Mouse (Mus musculus): Measurements from ENCODE around the gene Dnah12. TPM values are rescaled to one million over a fixed set of nuclear protein-coding genes. Genes with fewer than 3 reads are reported as not detected.

Dnah12 gene
- polyA plus RNA-seq, 1 experiment from 2014 or later, result 0.05 TPM

DNA sequence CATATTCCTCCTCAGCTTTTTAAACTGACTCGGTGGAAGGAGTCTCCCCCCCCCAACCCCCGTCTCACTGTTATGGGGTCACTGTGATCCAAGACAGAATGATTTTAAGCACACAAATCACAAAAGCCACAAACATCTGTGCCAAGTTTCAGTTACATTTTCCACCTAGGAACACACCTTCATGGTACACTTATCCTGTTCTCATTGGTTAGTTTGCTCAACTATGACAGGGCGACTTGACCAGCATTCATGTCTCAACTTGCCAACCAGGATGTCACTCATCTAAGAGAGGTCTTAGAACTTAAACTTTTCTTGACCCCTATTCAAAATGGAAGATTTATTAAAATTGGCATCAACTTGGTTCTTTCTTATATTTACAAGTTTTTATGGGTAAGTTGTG is 31.8 kb downstream of the Dnah12 start:
- WGBS, result 80% methylated on average over 3 of the region's 3 CpGs
- Histone ChIP-seq H3K9ac (no peak overlapping the region), H3K36me3 (no peaks in the 10 kb centered on the region)

DNA sequence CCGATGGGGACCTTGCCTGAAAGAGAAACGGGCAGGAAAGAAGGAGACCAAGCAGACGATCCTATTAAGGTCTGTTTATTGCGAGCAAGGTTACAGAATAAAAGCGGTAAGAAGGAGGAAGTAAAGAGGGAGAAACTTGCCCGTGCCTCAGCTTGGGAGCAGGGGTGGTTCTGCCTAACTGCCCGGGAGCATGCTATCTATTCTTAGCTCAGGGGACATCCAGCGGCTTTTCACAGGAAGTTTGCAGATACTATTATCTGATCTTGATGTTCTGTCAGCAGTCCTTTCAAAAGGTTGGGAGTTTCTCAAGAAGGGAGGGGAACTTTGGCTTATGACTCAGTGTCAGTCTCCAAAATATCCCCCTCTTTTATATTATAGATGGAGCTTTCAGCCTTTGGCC is 65.5 kb downstream of the Dnah12 start:
- no peak overlapping the region for H3K4me2 ChIP-seq
- no peaks in the 10 kb centered on the region for H3K36me3 ChIP-seq
- no peaks in the 10 kb centered on the region for H3K27me3 ChIP-seq (replicated peaks)
- H3K9me3 ChIP-seq (replicated peaks), result peaks cover 10% of the 10 kb centered on the region
- no peak overlapping the region for H3K27ac ChIP-seq (ENCODE audit: poor library complexity, severe bottlenecking)
- H3K4me3 ChIP-seq, result no peak overlapping the region
- H3K9ac ChIP-seq, result no peak overlapping the region
- no peaks in the 10 kb centered on the region for H3K4me1 ChIP-seq (replicated peaks)
- 40% methylated on average over 8 of the region's 8 CpGs for WGBS
- no peak for ATAC-seq (ENCODE audit: insufficient number of reproducible peaks, low FRiP score)

More for the DNA sequence above, 31.8 kb downstream of the Dnah12 start:
- Histone ChIP-seq H3K27me3 (replicated peaks) (no peaks in the 10 kb centered on the region), H3K4me2 (no peak overlapping the region), H3K9me3 (replicated peaks) (no peaks in the 10 kb centered on the region; the same call in 1 of the 2 replicates), H3K27ac (ENCODE audit: poor library complexity, severe bottlenecking) (no peak overlapping the region), H3K4me3 (no peak overlapping the region), H3K4me1 (replicated peaks) (no peaks in the 10 kb centered on the region)
- no peak for ATAC-seq (ENCODE audit: insufficient number of reproducible peaks, low FRiP score)

DNA sequence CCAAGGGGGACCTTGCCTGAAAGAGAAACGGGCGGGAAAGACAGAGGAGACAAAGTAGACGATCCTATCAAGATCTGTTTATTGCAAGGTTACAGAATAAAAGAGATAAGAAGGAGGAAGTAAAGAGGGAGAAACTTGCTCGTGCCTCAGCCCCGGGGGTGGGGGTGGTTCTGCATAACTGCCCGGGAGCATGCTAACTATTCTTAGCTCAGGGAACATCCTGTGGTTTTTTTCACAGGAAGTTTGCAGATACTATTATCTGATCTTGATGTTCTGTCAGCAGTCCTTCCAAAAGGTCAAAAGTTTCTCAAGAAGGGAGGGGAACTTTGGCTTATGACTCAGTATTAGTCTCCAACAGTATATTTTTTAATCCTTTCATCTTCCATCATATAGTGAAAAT is 71.8 kb downstream of the Dnah12 start:
- no peak for ATAC-seq (ENCODE audit: insufficient number of reproducible peaks, low FRiP score)
- Histone ChIP-seq H3K4me3 (no peak overlapping the region), H3K4me2 (no peak overlapping the region), H3K27me3 (replicated peaks) (no peaks in the 10 kb centered on the region), H3K36me3 (no peaks in the 10 kb centered on the region), H3K9me3 (replicated peaks) (peaks cover 18% of the 10 kb centered on the region), H3K4me1 (replicated peaks) (no peaks in the 10 kb centered on the region), H3K27ac (ENCODE audit: poor library complexity, severe bottlenecking) (no peak overlapping the region), H3K9ac (no peak overlapping the region)
- 64% methylated on average over 6 of the region's 6 CpGs for WGBS

DNA sequence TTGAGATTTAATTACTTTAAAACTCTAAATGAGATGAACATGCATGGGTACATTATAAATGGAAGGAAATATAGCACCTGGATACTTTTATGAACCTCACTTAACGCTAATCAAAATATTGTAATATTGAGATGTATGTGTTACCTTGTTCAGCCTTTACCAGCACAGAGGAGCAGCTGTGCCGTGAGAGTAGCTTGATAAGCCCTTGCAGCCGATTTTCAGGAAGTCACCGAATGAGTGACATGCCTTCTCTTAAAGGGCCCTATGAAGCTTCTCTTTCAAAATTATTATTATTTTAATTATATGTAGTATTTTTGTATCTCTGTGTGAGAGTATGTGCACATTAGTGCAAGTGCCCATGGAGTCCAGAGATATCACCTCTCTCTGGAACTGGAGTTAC is 75.1 kb downstream of the Dnah12 start:
- no peaks in the 10 kb centered on the region for H3K27me3 ChIP-seq (replicated peaks)
- no peak overlapping the region for H3K9ac ChIP-seq
- ATAC-seq (ENCODE audit: insufficient number of reproducible peaks, low FRiP score), result no peak
- H3K36me3 ChIP-seq, result no peaks in the 10 kb centered on the region
- no peak overlapping the region for H3K4me3 ChIP-seq
- H3K4me2 ChIP-seq, result no peak overlapping the region
- WGBS, result 53% methylated on average over 4 of the region's 4 CpGs
- no peaks in the 10 kb centered on the region for H3K4me1 ChIP-seq (replicated peaks)
- H3K9me3 ChIP-seq (replicated peaks), result peaks cover 10% of the 10 kb centered on the region
- H3K27ac ChIP-seq (ENCODE audit: poor library complexity, severe bottlenecking), result no peak overlapping the region

DNA sequence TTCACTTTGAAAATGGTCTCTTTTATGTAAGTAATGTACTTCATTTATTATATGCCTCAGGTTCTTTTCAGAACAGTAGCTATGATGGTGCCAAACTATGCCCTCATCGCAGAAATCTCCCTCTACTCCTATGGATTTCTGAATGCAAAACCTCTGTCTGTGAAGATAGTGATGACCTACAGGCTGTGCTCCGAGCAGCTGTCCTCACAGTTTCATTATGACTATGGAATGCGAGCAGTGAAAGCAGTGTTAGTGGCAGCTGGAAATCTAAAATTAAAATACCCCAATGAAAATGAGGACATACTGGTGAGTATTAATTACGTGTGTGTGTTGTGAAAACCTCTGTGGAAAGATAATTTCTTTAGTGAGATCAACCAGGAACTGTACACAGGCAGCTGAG is 80.5 kb downstream of the Dnah12 start:
- no peaks in the 10 kb centered on the region for H3K9me3 ChIP-seq (replicated peaks)
- WGBS, result 72% methylated on average over 4 of the region's 4 CpGs
- ATAC-seq (ENCODE audit: insufficient number of reproducible peaks, low FRiP score), result no peak

DNA sequence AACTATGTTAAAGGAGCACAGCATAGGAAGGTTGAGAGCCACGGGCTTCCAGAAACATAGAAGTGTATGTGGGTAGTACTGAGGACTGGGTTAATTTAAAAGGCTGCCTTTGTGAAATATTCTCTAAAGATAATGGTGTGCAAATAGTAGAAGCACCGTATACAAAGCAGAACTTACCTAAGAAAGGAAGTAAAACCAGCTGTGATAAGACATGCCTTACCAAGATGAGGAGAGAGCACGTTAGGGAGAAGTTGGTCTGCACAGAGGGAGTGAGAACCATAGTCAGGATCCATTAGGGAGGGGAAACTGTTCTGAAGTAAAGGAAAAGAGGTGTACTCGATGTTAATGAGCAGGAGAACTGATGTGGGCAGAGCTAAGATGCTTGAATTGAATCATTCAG is 90.7 kb downstream of the Dnah12 start:
- 55% methylated on average over 4 of the region's 4 CpGs for WGBS
- H3K9me3 ChIP-seq (replicated peaks), result no peaks in the 10 kb centered on the region

More for the DNA sequence above, 80.5 kb downstream of the Dnah12 start:
- Histone ChIP-seq H3K36me3 (no peaks in the 10 kb centered on the region), H3K4me1 (replicated peaks) (no peaks in the 10 kb centered on the region), H3K4me2 (no peak overlapping the region), H3K9ac (no peak overlapping the region), H3K27me3 (replicated peaks) (no peaks in the 10 kb centered on the region), H3K27ac (ENCODE audit: poor library complexity, severe bottlenecking) (no peak overlapping the region), H3K4me3 (no peak overlapping the region)

DNA sequence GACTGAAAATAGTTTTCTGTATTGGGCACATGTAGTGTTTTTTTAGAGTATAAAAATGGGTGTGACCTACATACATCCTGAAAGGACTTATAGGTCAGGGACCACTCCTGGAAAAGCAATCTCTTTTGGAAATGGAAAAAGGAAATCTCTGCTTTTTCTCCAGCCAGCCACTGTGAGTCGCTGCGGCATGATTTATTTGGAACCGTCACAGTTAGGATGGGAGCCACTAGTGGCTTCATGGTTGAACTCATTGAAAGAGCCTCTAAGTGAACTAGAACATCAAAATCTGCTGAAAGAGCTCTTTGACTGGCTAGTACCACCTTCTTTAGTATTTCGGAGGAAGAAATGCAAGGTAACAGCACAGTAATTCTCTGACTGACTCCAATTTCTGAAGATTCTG is 92.6 kb downstream of the Dnah12 start:
- no peak overlapping the region for H3K4me2 ChIP-seq
- 39% methylated on average over 4 of the region's 4 CpGs for WGBS
- H3K4me3 ChIP-seq, result no peak overlapping the region
- no peaks in the 10 kb centered on the region for H3K4me1 ChIP-seq (replicated peaks)
- H3K27me3 ChIP-seq (replicated peaks), result no peaks in the 10 kb centered on the region
- no peaks in the 10 kb centered on the region for H3K36me3 ChIP-seq
- H3K9ac ChIP-seq, result no peak overlapping the region
- H3K27ac ChIP-seq (ENCODE audit: poor library complexity, severe bottlenecking), result no peak overlapping the region
- no peak for ATAC-seq (ENCODE audit: insufficient number of reproducible peaks, low FRiP score)
- H3K9me3 ChIP-seq (replicated peaks), result no peaks in the 10 kb centered on the region

More for the DNA sequence above, 90.7 kb downstream of the Dnah12 start:
- no peaks in the 10 kb centered on the region for H3K4me1 ChIP-seq (replicated peaks)
- no peak for ATAC-seq (ENCODE audit: insufficient number of reproducible peaks, low FRiP score)
- H3K27ac ChIP-seq (ENCODE audit: poor library complexity, severe bottlenecking), result no peak overlapping the region
- no peaks in the 10 kb centered on the region for H3K27me3 ChIP-seq (replicated peaks)
- H3K9ac ChIP-seq, result no peak overlapping the region
- no peaks in the 10 kb centered on the region for H3K36me3 ChIP-seq
- H3K4me2 ChIP-seq, result no peak overlapping the region
- no peak overlapping the region for H3K4me3 ChIP-seq

DNA sequence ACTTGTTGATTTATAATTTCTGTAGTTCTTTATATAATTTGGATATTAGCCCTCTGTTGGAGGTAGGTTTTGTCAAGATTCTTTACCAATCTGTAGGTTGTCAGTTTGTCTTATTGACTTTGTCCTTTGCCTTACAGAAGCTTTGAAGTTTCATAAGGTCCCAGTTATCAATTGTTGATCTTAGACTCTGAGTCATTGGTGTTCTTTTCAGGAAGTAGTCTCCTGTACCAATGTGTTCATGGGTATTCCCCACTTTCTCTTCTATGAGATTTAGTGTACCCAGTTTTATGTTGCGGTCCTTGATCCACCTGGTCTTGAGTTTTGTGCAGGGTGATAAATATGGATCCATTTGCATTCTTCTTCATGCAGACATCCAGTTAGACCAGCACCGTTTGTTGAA is 101.4 kb downstream of the Dnah12 start:
- WGBS, result 84% methylated on average over 2 of the region's 2 CpGs
- Histone ChIP-seq H3K36me3 (no peaks in the 10 kb centered on the region), H3K27ac (ENCODE audit: poor library complexity, severe bottlenecking) (no peak overlapping the region), H3K9ac (no peak overlapping the region), H3K9me3 (replicated peaks) (no peaks in the 10 kb centered on the region), H3K4me1 (replicated peaks) (no peaks in the 10 kb centered on the region), H3K27me3 (replicated peaks) (no peaks in the 10 kb centered on the region), H3K4me3 (no peak overlapping the region), H3K4me2 (no peak overlapping the region)
- ATAC-seq (ENCODE audit: insufficient number of reproducible peaks, low FRiP score), result no peak

DNA sequence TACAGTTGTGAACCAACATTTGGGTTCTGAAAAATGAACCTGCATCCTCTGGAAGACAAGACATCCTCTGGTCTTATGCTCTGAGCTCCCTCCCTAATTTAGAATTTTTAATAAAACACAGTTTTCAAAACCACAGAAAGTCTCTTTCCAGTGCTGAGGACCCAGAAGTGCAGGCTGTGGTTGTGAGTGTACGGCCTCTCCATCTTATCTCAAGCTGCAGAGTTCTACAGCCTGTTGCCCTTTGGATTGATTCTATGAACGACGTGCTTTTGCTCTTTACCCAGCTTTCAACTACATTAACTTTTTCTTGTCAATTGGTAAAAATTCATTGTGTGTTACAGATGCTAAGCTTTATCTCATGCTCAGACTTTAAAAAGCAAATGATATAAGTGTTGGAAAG is 105.3 kb downstream of the Dnah12 start:
- H3K9me3 ChIP-seq (replicated peaks), result no peaks in the 10 kb centered on the region
- no peak overlapping the region for H3K4me3 ChIP-seq
- no peaks in the 10 kb centered on the region for H3K27me3 ChIP-seq (replicated peaks)
- H3K4me1 ChIP-seq (replicated peaks), result no peaks in the 10 kb centered on the region
- 51% methylated on average over 3 of the region's 3 CpGs for WGBS
- no peak for ATAC-seq (ENCODE audit: insufficient number of reproducible peaks, low FRiP score)
- no peak overlapping the region for H3K27ac ChIP-seq (ENCODE audit: poor library complexity, severe bottlenecking)
- H3K9ac ChIP-seq, result no peak overlapping the region
- no peaks in the 10 kb centered on the region for H3K36me3 ChIP-seq
- no peak overlapping the region for H3K4me2 ChIP-seq

DNA sequence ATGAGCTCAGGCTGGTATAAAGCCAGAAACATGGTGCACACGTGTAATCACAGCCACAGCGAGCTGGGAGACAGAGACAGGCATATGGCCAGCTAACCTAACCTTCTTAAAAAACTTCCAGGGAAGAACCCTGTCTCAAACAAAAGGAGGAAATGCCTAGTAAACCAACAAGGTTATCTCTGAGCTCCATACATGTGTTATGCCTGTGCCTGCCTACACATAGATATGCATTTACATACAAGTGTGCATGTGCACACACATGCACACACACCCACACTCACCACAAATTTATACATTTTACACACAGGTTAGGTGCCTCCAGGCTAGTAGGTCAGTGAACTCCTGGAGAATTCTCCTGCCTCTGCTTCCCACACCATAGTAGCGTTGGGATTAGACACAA is 106.2 kb downstream of the Dnah12 start:
- H3K4me1 ChIP-seq (replicated peaks), result no peaks in the 10 kb centered on the region
- ATAC-seq (ENCODE audit: insufficient number of reproducible peaks, low FRiP score), result no peak
- no peak overlapping the region for H3K4me2 ChIP-seq
- H3K27ac ChIP-seq (ENCODE audit: poor library complexity, severe bottlenecking), result no peak overlapping the region
- H3K36me3 ChIP-seq, result no peaks in the 10 kb centered on the region
- H3K9ac ChIP-seq, result no peak overlapping the region
- 60% methylated on average over 3 of the region's 3 CpGs for WGBS
- no peaks in the 10 kb centered on the region for H3K27me3 ChIP-seq (replicated peaks)
- H3K4me3 ChIP-seq, result no peak overlapping the region
- H3K9me3 ChIP-seq (replicated peaks), result no peaks in the 10 kb centered on the region

DNA sequence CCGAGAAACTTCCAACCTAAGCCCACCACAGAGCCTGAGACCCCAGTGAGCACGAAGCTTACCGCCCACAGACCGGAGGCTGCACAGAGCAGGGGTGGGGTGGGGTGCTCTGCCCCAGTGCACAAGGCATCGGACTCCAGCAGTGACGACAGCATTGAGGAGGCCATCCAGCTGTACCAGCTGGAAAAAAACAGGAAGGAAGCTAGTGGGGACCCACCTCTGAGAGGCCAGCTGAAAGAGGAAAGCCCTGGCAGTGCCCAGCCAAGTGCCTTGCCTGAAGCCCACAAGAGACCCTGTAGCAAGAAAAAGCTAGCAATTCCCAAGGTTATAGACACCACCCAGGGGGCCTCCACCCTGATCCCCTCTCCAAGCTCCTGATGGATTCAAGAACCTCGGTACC is 112.4 kb downstream of the Dnah12 start:
- H3K9ac ChIP-seq, result no peak overlapping the region
- no peak for ATAC-seq (ENCODE audit: insufficient number of reproducible peaks, low FRiP score)
- H3K36me3 ChIP-seq, result no peaks in the 10 kb centered on the region
- 63% methylated on average over 7 of the region's 7 CpGs for WGBS
- no peaks in the 10 kb centered on the region for H3K9me3 ChIP-seq (replicated peaks)
- no peak overlapping the region for H3K27ac ChIP-seq (ENCODE audit: poor library complexity, severe bottlenecking)
- H3K4me3 ChIP-seq, result no peak overlapping the region
- H3K27me3 ChIP-seq (replicated peaks), result no peaks in the 10 kb centered on the region
- peaks cover 9% of the 10 kb centered on the region for H3K4me1 ChIP-seq (replicated peaks)
- no peak overlapping the region for H3K4me2 ChIP-seq

DNA sequence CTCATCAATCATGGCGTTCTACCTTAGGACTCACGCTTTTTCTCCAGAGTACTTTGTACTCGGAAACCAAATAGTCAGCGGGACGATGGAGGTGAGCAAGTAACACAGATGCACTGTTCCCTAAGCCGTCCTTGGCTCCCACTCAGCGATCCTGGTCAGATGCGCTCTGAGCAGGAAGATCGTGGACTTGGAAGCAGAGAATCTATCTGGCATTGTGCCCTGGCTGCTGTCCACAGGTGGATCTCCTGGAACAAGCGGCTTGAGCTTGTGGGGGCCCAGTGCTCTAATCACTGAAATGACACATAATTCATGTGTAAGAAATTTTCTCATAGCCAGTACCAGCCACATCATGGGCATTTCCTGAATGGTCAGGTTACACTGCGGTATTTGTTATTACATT is 119.7 kb downstream of the Dnah12 start:
- Histone ChIP-seq H3K9ac (no peak overlapping the region), H3K4me2 (no peak overlapping the region), H3K4me1 (replicated peaks) (no peaks in the 10 kb centered on the region), H3K4me3 (no peak overlapping the region), H3K9me3 (replicated peaks) (0 out of 2 replicates have a peak, but pooled peaks cover 7% of the 10 kb centered on the region), H3K36me3 (no peaks in the 10 kb centered on the region), H3K27ac (ENCODE audit: poor library complexity, severe bottlenecking) (no peak overlapping the region), H3K27me3 (replicated peaks) (no peaks in the 10 kb centered on the region)
- ATAC-seq (ENCODE audit: insufficient number of reproducible peaks, low FRiP score), result no peak
- WGBS, result 78% methylated on average over 11 of the region's 11 CpGs
